Mouse (Mus musculus) heart, embryonic 14.5 days (tissue): ENCODE results near the gene Map4k3. TPM values are rescaled to one million over a fixed set of nuclear protein-coding genes. Genes with fewer than 3 reads are reported as not detected.

ENCODE experiments used
- ATAC-seq: fragments of 200-750 bp; cut with Nextera tagmentation; 2 replicates; pipeline ENCODE4 v1.8.0; 2017; ENCODE audit warnings: low read depth, moderate TSS enrichment; ENCODE audit not compliant: insufficient number of reproducible peaks, insufficient read depth, low FRiP score
- H3K27ac ChIP-seq, 2 experiments: fragments of 200-500 bp in 1 of 2; fragments of 300-500 bp in 1 of 2; sonication (generic) in 1 of 2; replicated peaks in 1 of 2; 2 replicates each; pipeline ENCODE4 v1.5.1; 2012 to 2014; ENCODE audit warnings: low read depth in 2 of 2, low read length in 2 of 2, control low read depth in 1 of 2, mild to moderate bottlenecking in 1 of 2, mixed read lengths in 1 of 2; ENCODE audit not compliant: control insufficient read depth in 1 of 2, insufficient read depth in 1 of 2
- H3K27me3 ChIP-seq: fragments of 300-500 bp; sonication (generic); 2 replicates; pipeline ENCODE4 v1.6.1; 2014; ENCODE audit warnings: mild to moderate bottlenecking, low read length, control low read depth; ENCODE audit not compliant: control insufficient read depth, insufficient read depth
- H3K36me3 ChIP-seq: fragments of 300-500 bp; sonication (generic); 2 replicates; pipeline ENCODE4 v1.6.1; 2014; ENCODE audit warnings: mild to moderate bottlenecking, control low read depth, low read length, mixed read lengths; ENCODE audit not compliant: control insufficient read depth, insufficient read depth
- H3K4me1 ChIP-seq, 2 experiments: fragments of 200-500 bp in 1 of 2; fragments of 300-500 bp in 1 of 2; sonication (generic) in 1 of 2; 2 replicates each; pipeline ENCODE4 v1.6.1; 2012 to 2014; ENCODE audit warnings: low read length in 2 of 2, control low read depth in 1 of 2, mixed read lengths in 1 of 2; ENCODE audit not compliant: control insufficient read depth in 2 of 2, insufficient read depth in 2 of 2
- H3K4me2 ChIP-seq: fragments of 300-500 bp; sonication (generic); 2 replicates; pipeline ENCODE4 v1.6.1; 2014; ENCODE audit warnings: mild to moderate bottlenecking, low read length
- H3K4me3 ChIP-seq, 2 experiments: fragments of 200-500 bp in 1 of 2; fragments of 300-500 bp in 1 of 2; sonication (generic) in 1 of 2; 2 replicates each; pipeline ENCODE4 v1.5.1; 2012 to 2014; ENCODE audit warnings: low read length in 2 of 2, mild to moderate bottlenecking in 2 of 2, control low read depth in 1 of 2, low read depth in 1 of 2, moderate library complexity in 1 of 2; ENCODE audit not compliant: control insufficient read depth in 1 of 2, insufficient read depth in 1 of 2
- H3K9ac ChIP-seq: fragments of 300-500 bp; sonication (generic); 2 replicates; pipeline ENCODE4 v1.6.1; 2014; ENCODE audit warnings: mild to moderate bottlenecking, low read length
- H3K9me3 ChIP-seq: fragments of 300-500 bp; sonication (generic); 2 replicates; pipeline ENCODE4 v1.6.1; 2016; ENCODE audit warnings: low read length, control low read depth; ENCODE audit not compliant: control insufficient read depth
- WGBS: fragments of 180-500 bp; shearing (Covaris S2); extraction: QIAGEN DNeasy Blood & Tissue Kit; methylation state at CpG from one replicate; pipeline ENCODE4 v1.1.7; 2014; 5-methylcytosine and 5-hydroxymethylcytosine counted together
- polyA plus RNA-seq: library from polyadenylated mRNA; unstranded; fragments of >200 nt; fragmentation: Nextera tagmentation; extraction: Ambion mirVana; gene quantifications from 2 replicates; pipeline ENCODE4 v1.2.1, GENCODE M21; 2014

Gene Map4k3
- polyA plus RNA-seq, 1 experiment from 2014 or later = 29.1 TPM

GRCm38 (mm10) chr17:80603079-80603625 lies 125.1 kb downstream of the Map4k3 start:
- peaks cover 92% of the 10 kb centered on the region for H3K36me3 ChIP-seq

GRCm38 (mm10) chr17:80601371-80601770 lies 126.9 kb downstream of the Map4k3 start:
- H3K4me2 ChIP-seq = no peak overlapping the region
- no peak for ATAC-seq
- no peaks in the 10 kb centered on the region for H3K4me1 ChIP-seq
- H3K27me3 ChIP-seq = no peaks in the 10 kb centered on the region
- H3K27ac ChIP-seq = no peak overlapping the region
- no peak overlapping the region for H3K9ac ChIP-seq
- H3K36me3 ChIP-seq = peaks cover 93% of the 10 kb centered on the region
- H3K9me3 ChIP-seq = peaks cover 4% of the 10 kb centered on the region; the same call in 1 of the 2 replicates
- no peak overlapping the region for H3K4me3 ChIP-seq
- WGBS = 66% methylated on average over 13 of the region's 13 CpGs

More at GRCm38 (mm10) chr17:80603079-80603625, 125.1 kb downstream of the Map4k3 start:
- no peak for ATAC-seq
- H3K9me3 ChIP-seq = peaks cover 4% of the 10 kb centered on the region; the same call in 1 of the 2 replicates
- H3K4me1 ChIP-seq = no peaks in the 10 kb centered on the region
- H3K9ac ChIP-seq = no peak overlapping the region
- H3K27me3 ChIP-seq = no peaks in the 10 kb centered on the region
- 90% methylated on average over 19 of the region's 19 CpGs for WGBS
- no peak overlapping the region for H3K4me2 ChIP-seq
- no peak overlapping the region for H3K4me3 ChIP-seq
- H3K27ac ChIP-seq = no peak overlapping the region

GRCm38 (mm10) chr17:80583051-80583450 lies 145.2 kb downstream of the Map4k3 start:
- 89% methylated on average over 6 of the region's 6 CpGs for WGBS
- peaks cover 70% of the 10 kb centered on the region for H3K36me3 ChIP-seq
- ATAC-seq = no peak

GRCm38 (mm10) chr17:80579901-80580300 lies 148.4 kb downstream of the Map4k3 start:
- no peak for ATAC-seq
- 75% methylated on average over 6 of the region's 6 CpGs for WGBS
- H3K4me3 ChIP-seq = no peak overlapping the region

More at GRCm38 (mm10) chr17:80583051-80583450, 145.2 kb downstream of the Map4k3 start:
- Histone ChIP-seq H3K9ac (no peak overlapping the region), H3K4me2 (no peak overlapping the region), H3K27me3 (no peaks in the 10 kb centered on the region), H3K4me1 (no peaks in the 10 kb centered on the region), H3K27ac (no peak overlapping the region), H3K4me3 (no peak overlapping the region), H3K9me3 (no peaks in the 10 kb centered on the region)

GRCm38 (mm10) chr17:80579089-80579488 lies 149.2 kb downstream of the Map4k3 start:
- H3K4me1 ChIP-seq = peaks cover 0 to 5% of the 10 kb centered on the region in 2 experiments; a peak in 3 of 4 replicates
- H3K36me3 ChIP-seq = peaks cover 44% of the 10 kb centered on the region
- no peak overlapping the region for H3K9ac ChIP-seq
- ATAC-seq = no peak
- H3K9me3 ChIP-seq = no peaks in the 10 kb centered on the region
- H3K27me3 ChIP-seq = no peaks in the 10 kb centered on the region
- 86% methylated on average over 9 of the region's 9 CpGs for WGBS
- no peak overlapping the region for H3K4me2 ChIP-seq
- H3K4me3 ChIP-seq = no peak overlapping the region
- no peak overlapping the region for H3K27ac ChIP-seq

More at GRCm38 (mm10) chr17:80579901-80580300, 148.4 kb downstream of the Map4k3 start:
- Histone ChIP-seq H3K4me1 (peaks cover 0 to 5% of the 10 kb centered on the region in 2 experiments; a peak in 3 of 4 replicates), H3K27ac (no peak overlapping the region), H3K27me3 (no peaks in the 10 kb centered on the region), H3K4me2 (no peak overlapping the region), H3K9me3 (no peaks in the 10 kb centered on the region), H3K36me3 (peaks cover 51% of the 10 kb centered on the region), H3K9ac (no peak overlapping the region)

- Histone ChIP-seq H3K27me3 (no peaks in the 10 kb centered on the region), H3K4me1 (peaks cover 0 to 5% of the 10 kb centered on the region in 2 experiments; a peak in 3 of 4 replicates), H3K36me3 (peaks cover 33% of the 10 kb centered on the region), H3K9me3 (no peaks in the 10 kb centered on the region), H3K4me2 (no peak overlapping the region), H3K9ac (no peak overlapping the region), H3K27ac (no peak overlapping the region), H3K4me3 (no peak overlapping the region)
- 88% methylated on average over 1 of the region's 1 CpGs for WGBS
- no peak for ATAC-seq
These were observed 150.2 kb downstream of the Map4k3 start for GRCm38 (mm10) chr17:80578041-80578440.

- Histone ChIP-seq H3K27ac (no peak within 1 kb of the TSS), H3K4me3 (peak within 1 kb of the TSS; percentile 39 to 52), H3K4me2 (peak within 1 kb of the TSS; percentile 80), H3K9ac (peak within 1 kb of the TSS; percentile 59), H3K4me1 (peaks cover 0 to 5% of the 10 kb centered on the region in 2 experiments; a peak in 3 of 4 replicates), H3K27me3 (no peaks in the 10 kb centered on the region), H3K36me3 (peaks cover 29% of the 10 kb centered on the region), H3K9me3 (no peaks in the 10 kb centered on the region)
- ATAC-seq = no peak
- 67% methylated on average over 15 of the region's 15 CpGs for WGBS
These were observed 150.6 kb downstream of the Map4k3 start, which contains the start of gene Cdkl4 for GRCm38 (mm10) chr17:80577639-80578038. Cdkl4 (minus strand) TSS chr17:80577813.
